Mouse (Mus musculus) brain, adult 2 months (tissue): ENCODE results near the gene Hivep2.

ENCODE experiments used
- DNase-seq: peaks from one replicate; pipeline ENCODE4 v3.0.0; 2011; ENCODE audit warnings: low read depth, low spot score

The Hivep2 gene

GRCm38 (mm10) chr10:14138663-14139062 lies 172.8 kb downstream of the Hivep2 start:
- peak; percentile 47 for DNase-seq

GRCm38 (mm10) chr10:14144840-14145239 lies 179.0 kb downstream of the Hivep2 start:
- DNase-seq, result no peak

DNA sequence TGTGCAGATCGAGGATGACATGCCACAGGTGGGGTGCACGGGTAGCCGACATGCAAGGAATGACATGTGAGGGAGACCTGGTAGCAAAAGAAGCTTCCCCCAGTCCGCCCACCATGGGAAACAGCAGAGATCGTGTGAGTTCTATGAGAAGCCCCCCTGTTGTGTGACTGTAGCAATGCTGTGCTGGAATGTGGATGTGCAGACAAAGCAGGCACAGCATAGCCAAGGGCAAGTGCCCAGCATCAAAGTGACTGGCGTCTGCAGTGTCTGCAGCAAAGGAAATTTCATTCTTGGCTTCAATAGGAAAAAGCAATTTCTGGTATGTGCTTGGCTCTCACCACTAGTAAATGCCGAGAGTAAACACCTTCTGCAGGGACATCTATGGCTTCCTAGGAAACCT lies 199.0 kb downstream of the Hivep2 start:
- no peak for DNase-seq

- DNase-seq, result no peak
Measured at GRCm38 (mm10) chr10:14168197-14168844, 202.4 kb downstream of the Hivep2 start.

DNA sequence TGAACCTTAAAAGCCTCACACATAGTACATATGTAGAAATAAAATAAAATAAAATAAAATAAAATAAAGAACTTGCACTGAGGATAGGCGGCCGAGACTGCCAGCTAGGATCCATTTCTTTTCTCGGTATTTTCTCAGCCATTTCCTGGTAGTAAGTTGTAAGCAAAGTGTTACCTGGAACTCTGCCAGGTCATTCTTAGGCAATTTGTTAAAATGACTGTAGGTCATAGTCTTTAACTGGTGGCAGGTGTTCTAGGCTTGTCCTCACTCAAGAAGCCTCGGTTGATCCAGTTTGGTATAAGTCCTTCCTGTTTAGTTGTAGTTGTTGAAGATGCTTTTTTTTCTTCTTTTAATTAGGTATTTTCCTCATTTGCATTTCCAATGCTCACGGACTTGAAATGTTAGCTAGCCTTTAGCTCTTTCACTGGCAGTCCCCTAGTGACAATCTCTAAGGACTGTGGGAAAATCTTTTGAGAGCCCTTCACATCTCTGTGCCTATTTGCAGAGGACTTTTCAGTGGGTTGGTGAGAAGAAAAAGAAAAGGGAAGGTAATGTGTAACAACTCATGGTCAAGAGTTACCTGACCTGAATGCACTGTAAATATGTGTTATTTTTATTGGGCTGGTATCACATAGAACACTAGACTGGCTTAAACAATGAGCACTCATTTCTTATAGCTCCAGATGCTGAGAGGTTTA lies 203.1 kb downstream of the Hivep2 start:
- DNase-seq, result no peak

GRCm38 (mm10) chr10:14174124-14174523 lies 208.2 kb downstream of the Hivep2 start:
- no peak for DNase-seq

GRCm38 (mm10) chr10:14179424-14180339 lies 213.8 kb downstream of the Hivep2 start:
- DNase-seq, result peak; percentile 90

DNA sequence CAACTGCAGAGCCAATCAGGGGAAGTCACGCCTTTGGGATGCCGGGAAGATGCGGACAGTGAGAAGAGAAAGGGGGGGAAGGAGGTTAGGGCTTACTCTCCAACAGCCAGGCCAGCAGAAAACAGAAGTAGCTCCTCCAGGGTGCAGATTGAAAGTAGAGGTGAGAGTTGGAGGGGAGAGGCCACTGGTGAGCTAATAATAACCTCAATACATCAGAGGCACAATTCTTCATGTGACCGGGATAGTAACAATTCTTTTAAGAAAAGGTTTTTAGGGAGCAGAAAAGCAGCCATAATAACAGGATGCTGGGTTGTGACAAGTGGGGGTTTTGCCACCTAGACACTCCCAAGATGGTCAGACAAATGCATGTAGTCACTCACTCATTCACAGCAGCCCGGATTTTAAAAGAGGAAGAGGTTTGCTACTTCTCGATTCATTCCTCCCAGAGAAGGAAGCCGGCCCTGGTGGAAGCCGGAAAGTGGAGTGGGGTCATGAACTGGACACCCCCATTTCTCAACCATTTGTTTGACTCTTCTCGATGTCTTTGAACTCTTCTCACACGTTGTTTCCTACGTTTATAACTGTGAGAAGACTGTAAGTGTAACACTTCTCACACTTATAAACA lies 220.6 kb downstream of the Hivep2 start:
- DNase-seq, result no peak

- no peak for DNase-seq
Measured at GRCm38 (mm10) chr10:14189050-14189449, 223.2 kb downstream of the Hivep2 start.

GRCm38 (mm10) chr10:14191202-14191601 lies 225.3 kb downstream of the Hivep2 start:
- peak; percentile 68 for DNase-seq

- peak; percentile 29 for DNase-seq
Measured at GRCm38 (mm10) chr10:14192156-14192555, 226.3 kb downstream of the Hivep2 start.

GRCm38 (mm10) chr10:14193702-14194101 lies 227.8 kb downstream of the Hivep2 start:
- DNase-seq, result peak; percentile 84

GRCm38 (mm10) chr10:14195778-14196650 lies 230.1 kb downstream of the Hivep2 start:
- DNase-seq, result peak; percentile 93

DNA sequence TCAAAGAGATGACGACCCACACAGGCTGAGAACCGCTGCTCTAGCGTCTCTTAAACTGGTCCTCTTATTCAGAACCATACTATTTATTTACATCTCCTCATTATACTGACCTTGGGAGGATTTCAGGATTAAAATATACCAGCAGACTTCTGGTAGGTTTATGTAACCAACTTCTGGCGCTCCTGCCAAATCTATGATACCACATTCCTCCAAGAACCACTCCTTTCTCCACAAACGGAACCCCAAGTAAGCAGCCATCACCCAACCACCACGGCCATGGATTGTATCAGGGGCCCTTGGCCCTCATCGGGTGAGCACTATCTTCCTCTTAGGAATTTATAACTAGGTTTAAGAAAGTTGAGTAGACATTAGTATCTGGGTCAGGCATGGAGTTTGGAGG lies 230.9 kb downstream of the Hivep2 start:
- peak; percentile 71 for DNase-seq

DNA sequence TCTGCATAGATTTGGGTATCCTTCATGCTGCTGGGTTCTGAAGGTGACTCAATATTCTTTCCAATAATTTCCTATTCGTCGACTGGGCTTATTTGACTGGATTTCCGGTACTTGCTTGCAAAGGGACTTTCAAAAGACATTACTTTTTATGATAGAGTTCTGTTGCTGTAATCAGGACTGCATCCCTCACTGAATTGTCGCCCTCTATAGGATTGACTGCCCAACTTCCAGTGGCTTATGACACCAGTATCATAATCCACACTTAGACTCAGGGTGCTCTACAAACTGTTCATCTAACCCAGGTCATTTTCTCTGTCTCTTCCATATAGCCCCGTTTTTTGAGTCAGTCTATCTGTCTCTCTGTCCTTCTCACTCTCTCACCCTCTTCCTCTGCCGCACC lies 231.4 kb downstream of the Hivep2 start:
- DNase-seq, result peak; percentile 48

- peak; percentile 29 for DNase-seq
Measured at GRCm38 (mm10) chr10:14199332-14199731, 233.5 kb downstream of the Hivep2 start.

DNA sequence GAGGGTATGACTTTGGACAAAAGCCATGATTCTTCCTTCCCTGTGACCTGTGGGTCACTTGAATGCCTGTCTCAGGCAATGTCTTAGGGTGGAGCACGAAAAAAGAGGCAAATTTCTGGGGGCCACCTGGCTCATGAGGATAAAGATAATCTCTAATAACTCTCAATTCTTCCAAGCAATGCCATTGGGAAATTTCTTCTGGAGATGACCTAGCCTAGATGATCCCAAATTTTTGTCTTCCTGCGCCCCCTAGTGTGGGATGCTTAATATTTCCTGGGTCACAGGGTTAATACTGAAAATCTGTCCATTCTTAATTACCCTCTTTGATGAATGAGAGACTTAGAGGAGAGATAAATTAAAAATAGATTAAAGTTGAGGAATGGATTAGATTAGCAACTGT lies 234.4 kb downstream of the Hivep2 start:
- DNase-seq, result peak; percentile 76
